Mouse (Mus musculus) kidney, postnatal 0 days (tissue): ENCODE measurements around the gene Gpr183. TPM values are rescaled to one million over a fixed set of nuclear protein-coding genes. Genes with fewer than 3 reads are reported as not detected.

Source experiments
- ATAC-seq: fragments of 200-750 bp; cut with Nextera tagmentation; replicated peaks from 2 replicates; pipeline ENCODE4 v1.8.0; 2017; ENCODE audit warnings: low read depth, moderate number of reproducible peaks, moderate TSS enrichment, moderate library complexity; ENCODE audit not compliant: low FRiP score
- DNase-seq: peaks from one replicate; pipeline ENCODE4 v3.0.0-alpha.2; 2016; ENCODE audit warnings: low spot score
- H3K27ac ChIP-seq: fragments of 300-500 bp; sonication (generic); 2 replicates; pipeline ENCODE4 v1.5.1; 2014; ENCODE audit warnings: mild to moderate bottlenecking
- H3K27me3 ChIP-seq: fragments of 300-500 bp; sonication (generic); 2 replicates; pipeline ENCODE4 v1.6.1; 2014; ENCODE audit warnings: low read length, mixed read lengths; ENCODE audit not compliant: insufficient read depth
- H3K36me3 ChIP-seq: fragments of 300-500 bp; sonication (generic); 2 replicates; pipeline ENCODE4 v1.6.1; 2014; ENCODE audit warnings: low read length, mixed read lengths; ENCODE audit not compliant: insufficient read depth
- H3K4me1 ChIP-seq: fragments of 300-500 bp; sonication (generic); replicated peaks from 2 replicates; pipeline ENCODE4 v1.6.1; 2014; ENCODE audit warnings: antibody characterized with exemption, low read length, mixed read lengths; ENCODE audit not compliant: insufficient read depth
- H3K4me2 ChIP-seq: fragments of 300-500 bp; sonication (generic); 2 replicates; pipeline ENCODE4 v1.6.1; 2014; ENCODE audit warnings: mild to moderate bottlenecking, low read length, moderate library complexity, mixed read lengths
- H3K4me3 ChIP-seq: fragments of 300-500 bp; sonication (generic); replicated peaks from 2 replicates; pipeline ENCODE4 v1.5.1; 2014; ENCODE audit warnings: low read depth, low read length
- H3K9ac ChIP-seq: fragments of 300-500 bp; sonication (generic); 2 replicates; pipeline ENCODE4 v1.6.1; 2014; ENCODE audit warnings: low read depth, low read length
- H3K9me3 ChIP-seq: fragments of 300-500 bp; sonication (generic); replicated peaks from 2 replicates; pipeline ENCODE4 v1.6.1; 2016; ENCODE audit warnings: low read length, inconsistent platforms, mixed read lengths
- CTCF ChIP-seq: IDR thresholded peaks from 2 replicates; pipeline ENCODE4 v1.5.1; 2016; ENCODE audit warnings: antibody characterized with exemption, low read depth, mild to moderate bottlenecking, moderate library complexity
- WGBS: fragments of 180-500 bp; shearing (Covaris S2); extraction: QIAGEN DNeasy Blood & Tissue Kit; methylation state at CpG from one replicate; pipeline ENCODE4 v1.1.7; 2014; 5-methylcytosine and 5-hydroxymethylcytosine counted together
- polyA plus RNA-seq: library from polyadenylated mRNA; unstranded; fragments of >200 nt; fragmentation: Nextera tagmentation; extraction: Ambion mirVana; gene quantifications from 2 replicates; pipeline ENCODE4 v1.2.1, GENCODE M21; 2015

Gene Gpr183
- polyA plus RNA-seq, 1 experiment from 2014 or later, result 1.5 TPM

GRCm38 (mm10) chr14:121983009-121983933, 18.3 kb upstream of the Gpr183 start:
- peak overlapping the region; percentile 8; the same call in 1 of the 2 replicates for H3K4me2 ChIP-seq
- no peak overlapping the region for H3K4me3 ChIP-seq
- no peaks in the 10 kb centered on the region for H3K27me3 ChIP-seq
- 0 out of 2 replicates have a peak overlapping the region, but pooled peaks have one; percentile 13 for H3K9ac ChIP-seq
- H3K9me3 ChIP-seq, result no peaks in the 10 kb centered on the region
- DNase-seq, result no peak
- H3K4me1 ChIP-seq, result peaks cover 10% of the 10 kb centered on the region
- 21% methylated on average over 8 of the region's 8 CpGs for WGBS
- no peak for TF ChIP-seq CTCF
- H3K27ac ChIP-seq, result peak overlapping the region; percentile 62
- no peaks in the 10 kb centered on the region for H3K36me3 ChIP-seq
- peak; percentile 49; the same call in 1 of the 2 replicates for ATAC-seq

GRCm38 (mm10) chr14:121981531-121981930, 16.5 kb upstream of the Gpr183 start:
- no peak for ATAC-seq
- no peak overlapping the region for H3K27ac ChIP-seq
- H3K36me3 ChIP-seq, result no peaks in the 10 kb centered on the region
- DNase-seq, result no peak
- H3K9me3 ChIP-seq, result no peaks in the 10 kb centered on the region
- H3K4me1 ChIP-seq, result peaks cover 10% of the 10 kb centered on the region
- no peaks in the 10 kb centered on the region for H3K27me3 ChIP-seq
- no peak overlapping the region for H3K9ac ChIP-seq
- 75% methylated on average over 1 of the region's 1 CpGs for WGBS
- no peak overlapping the region for H3K4me3 ChIP-seq
- no peak overlapping the region for H3K4me2 ChIP-seq
- TF ChIP-seq CTCF, result no peak

GRCm38 (mm10) chr14:121973114-121973513, 8.1 kb upstream of the Gpr183 start:
- no peak for DNase-seq
- no peaks in the 10 kb centered on the region for H3K27me3 ChIP-seq
- H3K9ac ChIP-seq, result no peak overlapping the region
- H3K27ac ChIP-seq, result no peak overlapping the region
- 89% methylated on average over 10 of the region's 10 CpGs for WGBS
- no peaks in the 10 kb centered on the region for H3K4me1 ChIP-seq
- no peak overlapping the region for H3K4me2 ChIP-seq
- no peak overlapping the region for H3K4me3 ChIP-seq
- ATAC-seq, result no peak
- 0 out of 2 replicates have a peak, but pooled peaks cover 2% of the 10 kb centered on the region for H3K36me3 ChIP-seq
- no peak for TF ChIP-seq CTCF
- no peaks in the 10 kb centered on the region for H3K9me3 ChIP-seq

- 88% methylated on average over 1 of the region's 1 CpGs for WGBS
- DNase-seq, result no peak
- Histone ChIP-seq H3K4me3 (no peak overlapping the region), H3K27me3 (no peaks in the 10 kb centered on the region), H3K4me1 (no peaks in the 10 kb centered on the region), H3K9ac (no peak overlapping the region), H3K9me3 (no peaks in the 10 kb centered on the region), H3K36me3 (no peaks in the 10 kb centered on the region), H3K4me2 (no peak overlapping the region), H3K27ac (no peak overlapping the region)
- no peak for ATAC-seq
- no peak for TF ChIP-seq CTCF
Measured at GRCm38 (mm10) chr14:121970402-121970801, 5.4 kb upstream of the Gpr183 start.

GRCm38 (mm10) chr14:121967095-121967494, 2.1 kb upstream of the Gpr183 start:
- Histone ChIP-seq H3K9me3 (no peaks in the 10 kb centered on the region), H3K4me2 (no peak overlapping the region), H3K27ac (no peak overlapping the region), H3K9ac (no peak overlapping the region), H3K4me1 (peaks cover 14% of the 10 kb centered on the region), H3K27me3 (no peaks in the 10 kb centered on the region), H3K36me3 (no peaks in the 10 kb centered on the region), H3K4me3 (no peak overlapping the region)
- no peak for TF ChIP-seq CTCF
- DNase-seq, result no peak
- no peak for ATAC-seq
- WGBS, result 79% methylated on average over 4 of the region's 4 CpGs

GRCm38 (mm10) chr14:121965461-121965860, 466 bp upstream of the Gpr183 start:
- no peak for ATAC-seq
- Histone ChIP-seq H3K36me3 (no peaks in the 10 kb centered on the region), H3K27ac (no peak overlapping the region), H3K4me3 (no peak overlapping the region), H3K27me3 (no peaks in the 10 kb centered on the region), H3K4me1 (peaks cover 20% of the 10 kb centered on the region), H3K9ac (no peak overlapping the region), H3K9me3 (no peaks in the 10 kb centered on the region), H3K4me2 (no peak overlapping the region)
- no peak for TF ChIP-seq CTCF
- no peak for DNase-seq
- 91% methylated on average over 4 of the region's 4 CpGs for WGBS
